Mouse (Mus musculus) megakaryocyte, embryonic 14.5 days (primary cell): ENCODE results near the gene Prrc2c. TPM values are rescaled to one million over a fixed set of nuclear protein-coding genes. Genes with fewer than 3 reads are reported as not detected.
"Not testable (repeated sequence)": the region's sequence is repeated elsewhere in the genome, so short reads cannot be mapped to it uniquely, and the experiment has no call there.

Source experiments
- H3K27me3 ChIP-seq: replicated peaks from 2 replicates; pipeline ENCODE3; 2012; ENCODE audit warnings: inconsistent platforms
- H3K36me3 ChIP-seq: replicated peaks from 2 replicates; pipeline ENCODE3; 2012; ENCODE audit warnings: low read length, inconsistent platforms, mixed read lengths
- H3K4me1 ChIP-seq: 2 replicates; pipeline ENCODE4 v1.6.1; 2012; ENCODE audit warnings: inconsistent platforms
- H3K4me3 ChIP-seq: replicated peaks from 2 replicates; pipeline ENCODE3; 2012; ENCODE audit warnings: moderate library complexity, mild to moderate bottlenecking, inconsistent platforms
- H3K9me3 ChIP-seq: 2 replicates; pipeline ENCODE4 v1.6.1; 2012; ENCODE audit warnings: inconsistent platforms
- FLI1 ChIP-seq: IDR thresholded peaks from 2 replicates; pipeline ENCODE4 v1.6.1; 2012; ENCODE audit warnings: low read length, inconsistent platforms, mixed read lengths
- GATA1 ChIP-seq: IDR thresholded peaks from 3 replicates; pipeline ENCODE4 v1.6.1; 2012; ENCODE audit warnings: mixed read lengths, low read length, inconsistent platforms, borderline replicate concordance
- polyA plus RNA-seq: library from polyadenylated mRNA; stranded (reverse); fragments of >175 nt; gene quantifications from 2 replicates; pipeline ENCODE4 v1.2.3, GENCODE M21; 2012; ENCODE audit warnings: low replicate concordance; ENCODE audit not compliant: insufficient read depth

Gene Prrc2c
- polyA plus RNA-seq, 1 experiment = 10.4 TPM

DNA sequence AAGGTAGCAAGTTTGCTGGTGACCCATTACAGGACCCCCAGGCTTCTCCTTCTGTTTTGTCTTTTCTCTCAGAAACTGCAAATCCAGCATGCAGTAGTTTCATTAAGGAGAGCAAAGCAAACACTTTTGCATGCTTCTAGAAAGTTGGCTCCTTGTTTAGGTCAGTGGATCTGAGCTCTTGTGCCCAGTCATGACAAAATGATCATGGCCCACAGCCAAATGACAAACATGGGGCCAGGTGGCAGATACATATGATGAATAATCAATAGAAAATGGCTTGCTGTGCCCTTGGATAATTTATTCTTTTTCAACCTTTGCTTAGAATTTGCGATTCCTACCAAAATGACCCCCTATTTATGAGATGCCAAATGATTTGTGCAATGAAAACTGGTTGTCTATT is 100.5 kb downstream of the Prrc2c start:
- no peaks in the 10 kb centered on the region for H3K9me3 ChIP-seq
- H3K4me1 ChIP-seq = no peaks in the 10 kb centered on the region
- no peak overlapping the region for H3K4me3 ChIP-seq
- H3K36me3 ChIP-seq = no peaks in the 10 kb centered on the region
- H3K27me3 ChIP-seq = peaks cover 18% of the 10 kb centered on the region
- TF ChIP-seq GATA1 (no peak), FLI1 (no peak)

DNA sequence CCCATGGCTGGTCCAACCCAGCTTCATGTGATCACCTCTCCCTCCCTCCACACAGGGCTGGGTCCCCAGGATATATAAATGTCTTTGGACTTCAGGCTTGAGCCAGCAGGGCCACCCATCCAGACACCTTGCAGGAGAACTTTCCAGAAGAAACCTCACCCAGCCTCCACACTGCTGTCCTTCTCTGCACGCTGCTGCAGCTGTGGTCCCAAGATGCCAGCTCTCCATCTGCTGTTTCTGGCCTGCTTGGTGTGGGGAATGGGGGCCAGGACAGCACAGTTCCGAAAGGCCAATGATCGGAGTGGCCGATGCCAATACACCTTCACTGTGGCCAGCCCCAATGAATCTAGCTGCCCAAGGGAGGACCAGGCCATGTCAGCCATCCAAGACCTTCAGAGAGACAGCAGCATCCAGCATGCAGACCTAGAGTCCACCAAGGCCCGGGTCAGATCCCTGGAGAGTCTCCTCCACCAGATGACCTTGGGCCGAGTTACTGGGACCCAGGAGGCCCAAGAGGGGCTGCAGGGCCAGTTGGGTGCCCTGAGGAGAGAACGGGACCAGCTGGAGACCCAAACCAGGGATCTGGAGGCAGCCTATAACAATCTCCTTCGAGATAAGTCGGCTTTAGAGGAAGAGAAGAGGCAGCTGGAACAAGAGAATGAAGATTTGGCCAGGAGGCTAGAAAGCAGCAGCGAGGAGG is 101.2 kb downstream of the Prrc2c start, which contains the start of gene Myoc:
Myoc (plus strand) TSS at position 105 of the 700 bp plus-strand sequence.
- Histone ChIP-seq H3K4me3 (no peak within 1 kb of the TSS), H3K9me3 (peaks cover 4% of the 10 kb centered on the region), H3K27me3 (peaks cover 18% of the 10 kb centered on the region), H3K4me1 (no peaks in the 10 kb centered on the region), H3K36me3 (no peaks in the 10 kb centered on the region)
- TF ChIP-seq FLI1 (no peak), GATA1 (no peak)

- Histone ChIP-seq H3K36me3 (no peaks in the 10 kb centered on the region), H3K27me3 (peaks cover 13% of the 10 kb centered on the region), H3K4me3 (no peak overlapping the region), H3K9me3 (peaks cover 8% of the 10 kb centered on the region), H3K4me1 (no peaks in the 10 kb centered on the region)
- TF ChIP-seq GATA1 (no peak), FLI1 (no peak)
Observed at GRCm38 (mm10) chr1:162638535-162638934, 101.8 kb downstream of the Prrc2c start.

DNA sequence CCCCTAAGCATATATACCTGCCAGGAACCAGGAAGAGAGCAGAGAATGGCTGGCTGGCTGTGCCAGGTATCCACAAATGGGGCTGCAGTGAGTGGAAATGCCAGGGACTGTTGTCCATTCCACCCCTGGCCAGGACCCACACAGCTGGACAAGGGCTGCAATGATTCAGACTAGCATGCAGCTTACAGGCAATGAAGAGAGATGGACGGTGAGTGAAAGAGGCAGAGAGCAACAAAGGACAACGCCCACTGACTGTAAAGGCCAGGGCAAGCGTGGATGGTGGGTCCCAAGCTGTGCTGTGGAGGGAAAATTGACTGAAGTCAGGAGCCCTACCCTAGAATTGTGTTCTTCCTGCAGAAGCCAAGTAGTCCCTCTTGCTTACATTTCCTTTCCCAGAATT is 103.8 kb downstream of the Prrc2c start:
- TF ChIP-seq GATA1 (no peak), FLI1 (no peak)
- Histone ChIP-seq H3K36me3 (no peaks in the 10 kb centered on the region), H3K27me3 (peaks cover 11% of the 10 kb centered on the region), H3K9me3 (peaks cover 12% of the 10 kb centered on the region), H3K4me3 (no peak overlapping the region), H3K4me1 (no peaks in the 10 kb centered on the region)

GRCm38 (mm10) chr1:162635291-162635931 is 104.9 kb downstream of the Prrc2c start:
- peaks cover 12% of the 10 kb centered on the region for H3K9me3 ChIP-seq
- not testable (repeated sequence) for H3K4me3 ChIP-seq, H3K4me1 ChIP-seq, H3K36me3 ChIP-seq
- peaks cover 11% of the 10 kb centered on the region for H3K27me3 ChIP-seq

GRCm38 (mm10) chr1:162628326-162628725 is 112.0 kb downstream of the Prrc2c start:
- peaks cover 15% of the 10 kb centered on the region for H3K4me1 ChIP-seq
- not testable (repeated sequence) for H3K36me3 ChIP-seq, H3K4me3 ChIP-seq, H3K27me3 ChIP-seq, H3K9me3 ChIP-seq

- not testable (repeated sequence) for H3K4me3 ChIP-seq, H3K9me3 ChIP-seq, H3K27me3 ChIP-seq, H3K36me3 ChIP-seq
- H3K4me1 ChIP-seq = peaks cover 15% of the 10 kb centered on the region
Observed at GRCm38 (mm10) chr1:162627821-162628220, 112.5 kb downstream of the Prrc2c start.

GRCm38 (mm10) chr1:162625229-162625628 is 115.1 kb downstream of the Prrc2c start:
- Histone ChIP-seq H3K9me3 (no peaks in the 10 kb centered on the region), H3K4me3 (peak overlapping the region; percentile 23)

DNA sequence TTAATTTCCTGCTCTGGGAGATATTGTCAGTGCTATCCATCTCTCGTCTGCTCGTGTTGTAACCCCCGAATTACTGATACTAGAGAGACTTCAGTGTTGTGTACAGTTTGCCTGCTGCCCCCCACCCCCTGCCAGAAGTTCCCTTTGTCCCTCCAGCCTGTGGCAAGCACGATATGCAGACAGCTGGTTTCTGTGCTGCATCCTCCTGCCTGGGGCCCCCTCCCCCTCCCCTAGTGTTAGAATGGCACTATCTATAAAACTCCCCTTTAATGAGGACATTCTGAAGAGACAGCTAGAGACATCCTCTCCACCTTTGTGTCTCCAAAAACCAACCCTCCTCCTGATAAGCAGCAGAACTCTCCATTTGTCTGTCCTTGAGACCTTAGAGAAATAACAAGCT is 116.5 kb downstream of the Prrc2c start:
- no peak overlapping the region for H3K4me3 ChIP-seq

More at GRCm38 (mm10) chr1:162625229-162625628, 115.1 kb downstream of the Prrc2c start:
- Histone ChIP-seq H3K4me1 (peaks cover 15% of the 10 kb centered on the region), H3K36me3 (no peaks in the 10 kb centered on the region), H3K27me3 (peaks cover 4% of the 10 kb centered on the region)
- TF ChIP-seq GATA1 (no peak), FLI1 (no peak)

More for the DNA sequence above, 116.5 kb downstream of the Prrc2c start:
- H3K27me3 ChIP-seq = peaks cover 4% of the 10 kb centered on the region
- TF ChIP-seq FLI1 (no peak), GATA1 (no peak)
- H3K9me3 ChIP-seq = no peaks in the 10 kb centered on the region
- H3K36me3 ChIP-seq = no peaks in the 10 kb centered on the region
- peaks cover 15% of the 10 kb centered on the region for H3K4me1 ChIP-seq

Other genes starting within 250 kb of the Prrc2c start
- gene Mettl13, start 192.0 kb downstream of the Prrc2c start, polyA plus RNA-seq = 2.8 and 2.9 TPM in 2 replicates
- gene Vamp4, start 170.0 kb downstream of the Prrc2c start, polyA plus RNA-seq = 1.2 and 5.4 TPM in 2 replicates
- not detected in 2 replicates for gene Myoc, start 101.4 kb downstream of the Prrc2c start, polyA plus RNA-seq
- gene Myocos, start 82.3 kb downstream of the Prrc2c start, polyA plus RNA-seq = not detected in 2 replicates
- not detected in 2 replicates for gene Fmo4, start 73.4 kb upstream of the Prrc2c start, polyA plus RNA-seq
- gene Fmo1, start 126.1 kb upstream of the Prrc2c start, polyA plus RNA-seq = not detected in 2 replicates
- not detected in 2 replicates for gene Fmo2, start 158.2 kb upstream of the Prrc2c start, polyA plus RNA-seq
- not detected in 2 replicates for gene Fmo6, start 197.0 kb upstream of the Prrc2c start, polyA plus RNA-seq
- gene Fmo3, start 244.0 kb upstream of the Prrc2c start, polyA plus RNA-seq = not detected in 2 replicates